Mouse (Mus musculus) liver, postnatal 0 days (tissue): ENCODE data around the gene Sowahb. TPM values are rescaled to one million over a fixed set of nuclear protein-coding genes. Genes with fewer than 3 reads are reported as not detected.

ENCODE experiments used
- ATAC-seq: fragments of 200-750 bp; cut with Nextera tagmentation; 2 replicates; pipeline ENCODE4 v1.8.0; 2017; ENCODE audit warnings: mild to moderate bottlenecking, moderate library complexity
- DNase-seq: peaks from one replicate; pipeline ENCODE4 v3.0.0-alpha.2; 2016
- H3K27ac ChIP-seq: fragments of 300-500 bp; sonication (generic); 2 replicates; pipeline ENCODE4 v1.5.1; 2014; ENCODE audit warnings: antibody characterized with exemption, moderate library complexity, mild to moderate bottlenecking, low read depth
- H3K27me3 ChIP-seq: fragments of 300-500 bp; sonication (generic); 2 replicates; pipeline ENCODE4 v1.6.1; 2014; ENCODE audit warnings: low read length, control low read depth, mixed read lengths; ENCODE audit not compliant: insufficient read depth
- H3K36me3 ChIP-seq: fragments of 300-500 bp; sonication (generic); replicated peaks from 2 replicates; pipeline ENCODE4 v1.6.1; 2014; ENCODE audit warnings: mild to moderate bottlenecking, control low read depth, low read length, moderate library complexity, mixed read lengths; ENCODE audit not compliant: insufficient read depth
- H3K4me1 ChIP-seq: fragments of 300-500 bp; sonication (generic); 2 replicates; pipeline ENCODE4 v1.6.1; 2014; ENCODE audit warnings: antibody characterized with exemption, mild to moderate bottlenecking, control low read depth; ENCODE audit not compliant: insufficient read depth
- H3K4me2 ChIP-seq: fragments of 300-500 bp; sonication (generic); 2 replicates; pipeline ENCODE4 v1.6.1; 2014; ENCODE audit warnings: low read depth, mild to moderate bottlenecking, low read length, moderate library complexity, mixed read lengths
- H3K4me3 ChIP-seq: fragments of 300-500 bp; sonication (generic); 2 replicates; pipeline ENCODE4 v1.5.1; 2014; ENCODE audit warnings: low read depth, low read length
- H3K9ac ChIP-seq: fragments of 300-500 bp; sonication (generic); replicated peaks from 2 replicates; pipeline ENCODE4 v1.6.1; 2014; ENCODE audit warnings: mild to moderate bottlenecking, moderate library complexity
- H3K9me3 ChIP-seq: fragments of 300-500 bp; sonication (generic); 2 replicates; pipeline ENCODE4 v1.6.1; 2016; ENCODE audit warnings: mild to moderate bottlenecking, control low read depth, low read length, mixed read lengths
- CTCF ChIP-seq: sonication (generic); IDR thresholded peaks from 2 replicates; pipeline ENCODE4 v1.5.1; 2016; ENCODE audit warnings: antibody characterized with exemption, low read depth
- EP300 ChIP-seq: IDR thresholded peaks from 2 replicates; pipeline ENCODE4 v1.6.1; 2016; ENCODE audit warnings: antibody characterized with exemption, low read depth, mild to moderate bottlenecking
- WGBS: fragments of 180-500 bp; shearing (Covaris S2); extraction: QIAGEN DNeasy Blood & Tissue Kit; methylation state at CpG from one replicate; pipeline ENCODE4 v1.1.7; 2014; ENCODE audit not compliant: insufficient replicate concordance; 5-methylcytosine and 5-hydroxymethylcytosine counted together
- polyA plus RNA-seq: library from polyadenylated mRNA; unstranded; fragments of >200 nt; fragmentation: Nextera tagmentation; extraction: Ambion mirVana; gene quantifications from 2 replicates; pipeline ENCODE4 v1.2.1, GENCODE M21; 2015

Gene Sowahb
- polyA plus RNA-seq, 1 experiment from 2014 or later = 1.8 TPM

DNA sequence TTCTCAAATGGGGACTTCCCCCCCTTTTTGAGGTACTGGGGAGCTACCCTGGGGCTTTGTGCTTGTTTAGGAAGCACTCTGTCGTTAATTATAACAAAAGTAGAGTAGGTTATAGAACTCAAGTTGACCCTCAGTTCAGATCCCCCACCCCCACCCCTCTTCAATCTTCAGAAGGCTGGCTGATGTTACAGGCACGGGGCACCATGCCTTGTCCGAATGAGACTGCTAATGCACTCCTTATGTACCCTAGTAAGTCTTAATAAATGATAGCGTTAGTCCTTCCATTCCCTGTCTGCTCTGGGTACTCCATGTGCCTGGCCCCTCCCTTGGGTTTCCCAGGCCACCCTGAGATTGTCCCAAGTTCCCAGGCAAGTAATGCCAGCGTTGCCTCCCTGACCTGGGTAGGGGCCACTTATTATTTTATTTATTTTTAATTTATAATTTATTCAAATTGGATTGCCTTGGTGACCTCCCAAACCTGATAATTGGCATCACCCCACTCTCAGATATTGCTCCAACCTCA is 46.3 kb downstream of the Sowahb start:
- peaks cover 5% of the 10 kb centered on the region for H3K4me1 ChIP-seq
- no peak overlapping the region for H3K4me3 ChIP-seq
- TF ChIP-seq EP300 (no peak), CTCF (no peak)
- ATAC-seq = no peak
- H3K27ac ChIP-seq = no peak overlapping the region
- no peaks in the 10 kb centered on the region for H3K27me3 ChIP-seq
- no peak for DNase-seq
- no peaks in the 10 kb centered on the region for H3K36me3 ChIP-seq
- 48% methylated on average over 5 of the region's 5 CpGs for WGBS
- no peak overlapping the region for H3K9ac ChIP-seq
- no peaks in the 10 kb centered on the region for H3K9me3 ChIP-seq
- H3K4me2 ChIP-seq = no peak overlapping the region

DNA sequence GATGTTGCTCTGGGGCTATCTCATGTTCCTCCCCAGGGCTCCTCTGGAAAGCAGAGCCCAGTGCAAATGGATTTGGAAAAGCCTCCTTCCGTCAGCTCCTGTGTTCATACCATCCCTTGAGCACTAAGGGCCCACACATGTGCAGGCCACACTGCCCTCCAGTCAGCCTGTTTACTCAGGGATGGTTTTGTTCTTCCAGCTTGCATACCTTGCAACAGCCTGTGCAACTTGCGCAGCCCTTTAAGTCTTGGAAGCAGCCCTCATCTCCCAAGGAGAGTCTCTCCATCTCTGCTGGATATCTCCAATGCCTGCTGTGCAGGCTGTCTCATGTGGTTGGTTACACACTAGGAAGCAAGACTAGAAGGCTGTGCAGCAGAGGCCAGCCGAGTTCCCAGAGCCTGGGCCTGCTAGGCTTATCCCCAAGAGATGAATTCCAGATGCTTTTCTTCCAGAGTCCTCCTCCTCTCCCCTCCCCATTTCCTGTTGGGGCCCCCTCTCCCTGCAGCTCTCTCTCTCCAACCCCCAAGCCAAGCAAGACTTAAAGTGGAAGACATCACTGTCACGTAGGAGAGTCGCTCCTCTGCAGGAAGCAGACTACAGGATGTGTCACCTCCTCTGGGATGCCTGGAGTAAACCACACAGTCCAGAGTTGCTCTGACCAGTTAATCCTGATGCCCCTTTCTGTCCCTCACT is 47.2 kb downstream of the Sowahb start:
- no peak overlapping the region for H3K4me2 ChIP-seq
- no peaks in the 10 kb centered on the region for H3K9me3 ChIP-seq
- DNase-seq = no peak
- H3K4me1 ChIP-seq = peaks cover 5% of the 10 kb centered on the region
- H3K9ac ChIP-seq = no peak overlapping the region
- H3K4me3 ChIP-seq = no peak overlapping the region
- no peaks in the 10 kb centered on the region for H3K27me3 ChIP-seq
- ATAC-seq = peak; percentile 53
- no peak for TF ChIP-seq EP300
- TF ChIP-seq CTCF = no peak
- H3K36me3 ChIP-seq = no peaks in the 10 kb centered on the region
- 60% methylated on average over 5 of the region's 5 CpGs for WGBS
- peak overlapping the region; percentile 48 for H3K27ac ChIP-seq

DNA sequence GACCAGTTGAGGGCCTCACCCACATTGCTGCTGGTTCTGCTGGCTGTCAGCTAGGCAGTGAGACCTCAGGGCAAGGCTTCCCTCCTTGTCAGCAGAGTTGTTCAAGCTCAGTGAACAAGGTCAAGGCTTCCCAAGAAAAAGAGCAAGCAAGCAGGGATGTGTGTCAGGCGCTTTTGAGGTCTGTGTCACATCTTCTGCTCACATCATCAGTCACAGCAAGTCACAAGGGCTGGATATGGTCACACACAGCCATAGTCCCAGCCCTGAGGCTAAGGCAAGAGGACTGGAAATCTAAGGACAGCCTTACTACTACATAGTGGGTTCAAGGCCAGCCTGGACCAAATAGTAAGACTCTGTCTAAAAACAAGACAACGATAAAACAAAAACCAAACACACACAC is 50.0 kb downstream of the Sowahb start:
- no peaks in the 10 kb centered on the region; the same call in 1 of the 2 replicates for H3K4me1 ChIP-seq
- H3K27me3 ChIP-seq = no peaks in the 10 kb centered on the region
- TF ChIP-seq EP300 (no peak), CTCF (no peak)
- no peak overlapping the region for H3K9ac ChIP-seq
- DNase-seq (no peak), ATAC-seq (no peak)
- H3K9me3 ChIP-seq = no peaks in the 10 kb centered on the region
- H3K36me3 ChIP-seq = no peaks in the 10 kb centered on the region
- H3K4me2 ChIP-seq = no peak overlapping the region
- H3K4me3 ChIP-seq = no peak overlapping the region
- 74% methylated on average over 2 of the region's 2 CpGs for WGBS
- H3K27ac ChIP-seq = no peak overlapping the region

DNA sequence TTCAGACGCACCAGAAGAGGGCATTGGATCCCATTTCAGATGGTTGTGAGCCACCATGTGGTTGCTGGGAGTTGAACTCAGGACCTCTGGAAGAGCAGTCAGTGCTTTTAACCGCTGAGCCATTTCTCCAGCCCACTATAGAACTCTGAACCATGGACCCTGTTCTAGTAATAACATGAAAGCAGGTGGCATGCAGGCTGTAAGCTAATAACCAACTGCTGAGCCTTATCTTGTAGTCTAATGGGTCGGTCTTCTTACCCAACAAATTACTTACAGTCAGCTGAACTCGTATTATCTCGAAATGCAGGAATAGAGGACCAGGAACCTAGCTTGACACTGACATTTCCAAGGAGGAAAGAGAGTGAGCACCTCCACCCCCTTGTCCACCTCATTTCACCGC is 50.5 kb downstream of the Sowahb start:
- TF ChIP-seq EP300 (no peak), CTCF (no peak)
- Histone ChIP-seq H3K4me3 (no peak overlapping the region), H3K9ac (no peak overlapping the region), H3K27me3 (no peaks in the 10 kb centered on the region), H3K27ac (no peak overlapping the region), H3K4me1 (no peaks in the 10 kb centered on the region), H3K9me3 (no peaks in the 10 kb centered on the region), H3K36me3 (no peaks in the 10 kb centered on the region), H3K4me2 (no peak overlapping the region)
- DNase-seq (no peak), ATAC-seq (no peak)
- 74% methylated on average over 6 of the region's 6 CpGs for WGBS

DNA sequence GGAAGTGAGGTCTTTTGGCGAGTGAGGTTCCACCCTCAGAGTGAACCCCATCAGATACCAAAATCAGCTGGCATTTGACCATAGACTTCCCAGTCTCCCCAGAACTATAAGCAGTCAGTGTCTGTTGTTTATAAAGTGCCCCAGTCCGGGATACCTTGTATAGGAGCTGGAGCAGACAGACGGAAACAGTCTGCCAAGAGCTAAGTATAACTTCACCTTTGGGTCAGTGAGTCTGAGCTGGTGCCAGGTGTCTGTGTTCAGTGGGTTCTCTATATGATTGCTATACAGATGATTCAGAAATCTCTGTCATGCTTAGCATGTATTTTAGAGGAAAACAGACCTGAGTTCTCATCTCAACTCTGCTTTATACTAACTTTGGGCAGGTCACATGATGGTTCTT is 52.7 kb downstream of the Sowahb start:
- Histone ChIP-seq H3K4me1 (no peaks in the 10 kb centered on the region), H3K9ac (no peak overlapping the region), H3K4me3 (no peak overlapping the region), H3K9me3 (no peaks in the 10 kb centered on the region), H3K27ac (no peak overlapping the region), H3K36me3 (no peaks in the 10 kb centered on the region), H3K4me2 (no peak overlapping the region), H3K27me3 (no peaks in the 10 kb centered on the region)
- DNase-seq (no peak), ATAC-seq (no peak)
- WGBS = 69% methylated on average over 3 of the region's 3 CpGs
- no peak for TF ChIP-seq EP300
- TF ChIP-seq CTCF = no peak

Other genes starting within 250 kb of the Sowahb start
- 12.1 and 12.2 TPM in 2 replicates for gene Sept11, start 48.4 kb upstream of the Sowahb start, polyA plus RNA-seq
- 41.2 and 41.9 TPM in 2 replicates for gene Ccni, start 161.5 kb upstream of the Sowahb start, polyA plus RNA-seq
- 1.7 and 2.0 TPM in 2 replicates for gene 2010109A12Rik, start 161.5 kb upstream of the Sowahb start, polyA plus RNA-seq
- gene Ccng2, start 222.2 kb upstream of the Sowahb start, polyA plus RNA-seq = 12.5 and 13.3 TPM in 2 replicates